Mouse (Mus musculus): ENCODE data around the gene Bcl2l1. TPM values are rescaled to one million over a fixed set of nuclear protein-coding genes. Genes with fewer than 3 reads are reported as not detected.
A peak's percentile ranks its signal among the peaks of the same experiment; 100 is the strongest.

The Bcl2l1 gene
- polyA plus RNA-seq, 1 experiment from 2014 or later = 120 TPM

DNA sequence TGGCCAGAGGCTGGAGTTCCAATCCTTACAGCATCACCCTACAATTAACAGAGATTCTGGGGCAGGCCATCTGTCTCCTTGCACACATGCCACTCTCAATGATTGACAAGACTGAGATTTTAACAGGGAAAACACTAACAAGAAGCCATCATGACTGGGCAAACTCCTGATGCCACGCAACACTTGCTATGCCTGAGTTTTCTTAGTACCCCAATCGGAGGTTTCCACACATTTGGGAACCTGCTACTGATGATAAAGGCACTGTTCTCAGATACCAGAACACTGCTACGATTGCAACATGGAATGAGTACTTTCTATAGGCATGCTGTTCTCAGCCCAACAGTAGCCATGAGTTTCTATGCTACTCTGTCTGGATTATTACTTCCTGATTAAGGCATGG, 5.0 kb downstream of the Bcl2l1 start:
- H3K4me1 ChIP-seq (replicated peaks; ENCODE audit: control insufficient read depth, insufficient read depth, low read length) = peaks cover 34% of the 10 kb centered on the region
- H3K9me3 ChIP-seq (ENCODE audit: control insufficient read depth, low read length) = no peaks in the 10 kb centered on the region
- H3K4me2 ChIP-seq (ENCODE audit: low read depth, low read length) = peak overlapping the region; percentile 76
- 77% methylated on average over 3 of the region's 3 CpGs for WGBS
- no peak overlapping the region for H3K9ac ChIP-seq (ENCODE audit: low read length)
- no peak overlapping the region for H3K27ac ChIP-seq (ENCODE audit: low read length)
- H3K27me3 ChIP-seq (ENCODE audit: control insufficient read depth, insufficient read depth, low read depth, low read length) = no peaks in the 10 kb centered on the region
- ATAC-seq (ENCODE audit: low read depth) = no peak
- H3K36me3 ChIP-seq (ENCODE audit: control insufficient read depth, insufficient read depth, low read length) = no peaks in the 10 kb centered on the region
- H3K4me3 ChIP-seq (ENCODE audit: low read length) = peak overlapping the region; percentile 74

GRCm38 (mm10) chr2:152825713-152826112, 5.8 kb downstream of the Bcl2l1 start:
- Histone ChIP-seq H3K27ac (ENCODE audit: low read length) (no peak overlapping the region), H3K4me2 (ENCODE audit: low read depth, low read length) (no peak overlapping the region), H3K36me3 (ENCODE audit: control insufficient read depth, insufficient read depth, low read length) (no peaks in the 10 kb centered on the region), H3K27me3 (ENCODE audit: control insufficient read depth, insufficient read depth, low read depth, low read length) (no peaks in the 10 kb centered on the region), H3K9ac (ENCODE audit: low read length) (no peak overlapping the region), H3K9me3 (ENCODE audit: control insufficient read depth, low read length) (no peaks in the 10 kb centered on the region), H3K4me1 (replicated peaks; ENCODE audit: control insufficient read depth, insufficient read depth, low read length) (peaks cover 42% of the 10 kb centered on the region), H3K4me3 (ENCODE audit: low read length) (no peak overlapping the region)
- WGBS = 74% methylated on average over 2 of the region's 2 CpGs
- ATAC-seq (ENCODE audit: low read depth) = no peak

DNA sequence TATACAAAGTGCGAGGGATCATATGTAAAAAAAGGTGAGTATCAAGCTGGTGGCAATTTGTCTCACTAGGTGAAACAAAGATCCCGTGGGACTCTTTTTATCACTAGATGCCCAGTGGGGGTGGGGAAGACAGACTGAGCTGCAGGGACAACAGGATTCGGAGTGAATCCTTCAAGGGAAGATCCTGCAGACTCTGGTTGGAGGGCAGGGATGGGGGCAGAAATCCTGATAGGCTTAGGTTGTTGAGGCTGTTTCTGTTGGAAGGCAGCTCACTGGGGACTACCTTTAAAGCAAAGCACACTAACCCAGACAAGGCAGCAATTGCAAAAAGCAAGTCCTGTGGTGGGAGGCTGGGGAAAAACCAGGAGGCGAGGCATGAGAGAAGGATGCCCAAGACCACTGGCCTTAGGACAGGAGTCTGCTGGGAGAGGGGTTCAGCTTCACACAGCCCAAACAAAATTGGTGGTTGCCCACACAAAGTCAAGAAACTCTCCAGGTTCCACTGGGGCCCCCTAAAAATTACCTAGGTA, 6.3 kb downstream of the Bcl2l1 start:
- Histone ChIP-seq H3K9ac (ENCODE audit: low read length) (no peak overlapping the region), H3K27ac (ENCODE audit: low read length) (no peak overlapping the region), H3K4me3 (ENCODE audit: low read length) (no peak overlapping the region), H3K9me3 (ENCODE audit: control insufficient read depth, low read length) (no peaks in the 10 kb centered on the region), H3K4me1 (replicated peaks; ENCODE audit: control insufficient read depth, insufficient read depth, low read length) (peaks cover 47% of the 10 kb centered on the region), H3K4me2 (ENCODE audit: low read depth, low read length) (no peak overlapping the region), H3K36me3 (ENCODE audit: control insufficient read depth, insufficient read depth, low read length) (no peaks in the 10 kb centered on the region), H3K27me3 (ENCODE audit: control insufficient read depth, insufficient read depth, low read depth, low read length) (no peaks in the 10 kb centered on the region)
- WGBS = 70% methylated on average over 4 of the region's 4 CpGs
- ATAC-seq (ENCODE audit: low read depth) = no peak

GRCm38 (mm10) chr2:152824438-152825167, 6.9 kb downstream of the Bcl2l1 start:
- H3K4me1 ChIP-seq (replicated peaks; ENCODE audit: control insufficient read depth, insufficient read depth, low read length) = peaks cover 50% of the 10 kb centered on the region
- H3K4me2 ChIP-seq (ENCODE audit: low read depth, low read length) = no peak overlapping the region
- H3K4me3 ChIP-seq (ENCODE audit: low read length) = no peak overlapping the region
- peaks cover 2% of the 10 kb centered on the region for H3K36me3 ChIP-seq (ENCODE audit: control insufficient read depth, insufficient read depth, low read length)
- 81% methylated on average over 3 of the region's 3 CpGs for WGBS
- H3K9ac ChIP-seq (ENCODE audit: low read length) = no peak overlapping the region
- H3K27ac ChIP-seq (ENCODE audit: low read length) = no peak overlapping the region
- no peaks in the 10 kb centered on the region for H3K9me3 ChIP-seq (ENCODE audit: control insufficient read depth, low read length)
- no peak for ATAC-seq (ENCODE audit: low read depth)
- no peaks in the 10 kb centered on the region for H3K27me3 ChIP-seq (ENCODE audit: control insufficient read depth, insufficient read depth, low read depth, low read length)

DNA sequence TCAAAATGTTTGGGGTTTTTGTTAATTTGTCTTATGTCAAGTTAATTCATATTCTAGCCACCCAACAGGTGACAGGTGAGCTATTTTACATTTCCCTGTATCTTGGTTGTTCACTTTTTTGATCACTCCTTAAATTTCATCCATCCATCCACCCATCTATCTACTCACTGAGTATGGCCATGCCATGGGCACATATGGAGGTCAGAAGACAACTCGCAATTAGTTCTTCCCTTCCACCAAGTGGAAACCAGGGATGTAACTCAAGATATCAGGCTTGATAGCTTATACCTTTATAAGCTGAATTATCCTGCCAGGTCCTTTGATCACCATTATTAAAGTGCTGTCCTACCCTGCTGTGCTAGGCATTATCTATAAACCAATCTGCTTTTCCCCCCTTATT, 7.8 kb downstream of the Bcl2l1 start:
- Histone ChIP-seq H3K4me3 (ENCODE audit: low read length) (no peak overlapping the region), H3K9me3 (ENCODE audit: control insufficient read depth, low read length) (no peaks in the 10 kb centered on the region), H3K9ac (ENCODE audit: low read length) (no peak overlapping the region), H3K27ac (ENCODE audit: low read length) (no peak overlapping the region), H3K4me2 (ENCODE audit: low read depth, low read length) (no peak overlapping the region), H3K36me3 (ENCODE audit: control insufficient read depth, insufficient read depth, low read length) (peaks cover 9% of the 10 kb centered on the region), H3K4me1 (replicated peaks; ENCODE audit: control insufficient read depth, insufficient read depth, low read length) (peaks cover 53% of the 10 kb centered on the region), H3K27me3 (ENCODE audit: control insufficient read depth, insufficient read depth, low read depth, low read length) (no peaks in the 10 kb centered on the region)
- 94% methylated on average over 1 of the region's 1 CpGs for WGBS
- ATAC-seq (ENCODE audit: low read depth) = no peak

GRCm38 (mm10) chr2:152821566-152821965, 10.0 kb downstream of the Bcl2l1 start:
- H3K4me2 ChIP-seq (ENCODE audit: low read depth, low read length) = 0 out of 2 replicates have a peak overlapping the region, but pooled peaks have one; percentile 28
- H3K27ac ChIP-seq (ENCODE audit: low read length) = peak overlapping the region; percentile 98
- H3K36me3 ChIP-seq (ENCODE audit: control insufficient read depth, insufficient read depth, low read length) = peaks cover 9% of the 10 kb centered on the region
- H3K4me1 ChIP-seq (replicated peaks; ENCODE audit: control insufficient read depth, insufficient read depth, low read length) = peaks cover 60% of the 10 kb centered on the region
- no peak overlapping the region for H3K9ac ChIP-seq (ENCODE audit: low read length)
- no peak for ATAC-seq (ENCODE audit: low read depth)
- H3K9me3 ChIP-seq (ENCODE audit: control insufficient read depth, low read length) = no peaks in the 10 kb centered on the region
- H3K4me3 ChIP-seq (ENCODE audit: low read length) = no peak overlapping the region
- H3K27me3 ChIP-seq (ENCODE audit: control insufficient read depth, insufficient read depth, low read depth, low read length) = no peaks in the 10 kb centered on the region

DNA sequence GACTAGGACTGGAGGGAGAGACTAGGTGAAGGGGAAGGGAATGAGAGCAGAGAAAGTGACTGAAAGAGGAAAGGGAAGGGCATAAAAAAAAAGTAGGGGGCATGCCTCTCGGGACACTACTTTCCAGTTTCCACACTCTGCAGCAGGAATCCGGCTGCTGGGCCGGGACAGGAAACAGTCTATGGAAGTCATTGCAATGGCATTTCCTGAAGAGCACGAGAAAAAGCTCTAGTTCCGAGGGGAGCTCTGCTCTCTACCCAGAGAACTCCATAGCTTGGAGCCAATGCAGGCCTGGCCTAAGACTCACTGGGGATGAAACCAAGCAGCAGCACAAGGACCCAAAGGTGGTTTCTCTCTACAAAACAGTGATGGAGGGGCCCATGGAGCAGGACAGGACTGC, 10.5 kb downstream of the Bcl2l1 start:
- no peak overlapping the region for H3K4me3 ChIP-seq (ENCODE audit: low read length)
- 11% methylated on average over 5 of the region's 5 CpGs for WGBS
- ATAC-seq (ENCODE audit: low read depth) = peak; percentile 65

DNA sequence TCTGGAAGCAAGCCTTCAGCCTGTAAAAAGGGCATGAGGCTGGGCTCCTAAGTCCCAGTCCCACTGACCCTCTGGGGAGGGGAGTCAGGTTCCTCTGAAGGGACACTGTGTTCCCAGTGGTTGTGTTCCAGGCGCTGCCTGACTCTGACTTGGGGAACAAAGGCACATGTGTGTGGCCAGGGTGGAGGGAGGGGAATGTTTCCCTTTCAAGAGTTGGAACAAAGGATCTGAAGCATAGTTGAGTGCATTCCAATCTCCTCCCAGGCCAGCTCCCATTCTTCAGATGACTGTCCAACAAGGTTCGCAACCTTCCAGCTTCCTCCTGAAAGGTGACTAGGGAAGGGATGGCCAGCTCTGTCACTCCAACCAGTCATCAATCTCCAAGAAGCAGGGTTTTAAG, 11.2 kb downstream of the Bcl2l1 start:
- peaks cover 9% of the 10 kb centered on the region for H3K36me3 ChIP-seq (ENCODE audit: control insufficient read depth, insufficient read depth, low read length)
- peaks cover 67% of the 10 kb centered on the region for H3K4me1 ChIP-seq (replicated peaks; ENCODE audit: control insufficient read depth, insufficient read depth, low read length)
- peak overlapping the region; percentile 27 for H3K9ac ChIP-seq (ENCODE audit: low read length)

More for the DNA sequence above, 10.5 kb downstream of the Bcl2l1 start:
- H3K4me1 ChIP-seq (replicated peaks; ENCODE audit: control insufficient read depth, insufficient read depth, low read length) = peaks cover 60% of the 10 kb centered on the region
- H3K27me3 ChIP-seq (ENCODE audit: control insufficient read depth, insufficient read depth, low read depth, low read length) = no peaks in the 10 kb centered on the region
- H3K36me3 ChIP-seq (ENCODE audit: control insufficient read depth, insufficient read depth, low read length) = peaks cover 9% of the 10 kb centered on the region
- no peaks in the 10 kb centered on the region for H3K9me3 ChIP-seq (ENCODE audit: control insufficient read depth, low read length)
- H3K27ac ChIP-seq (ENCODE audit: low read length) = peak overlapping the region; percentile 98
- peak overlapping the region; percentile 12; the same call in 1 of the 2 replicates for H3K9ac ChIP-seq (ENCODE audit: low read length)
- H3K4me2 ChIP-seq (ENCODE audit: low read depth, low read length) = peak overlapping the region; percentile 28

GRCm38 (mm10) chr2:152819926-152820325, 11.6 kb downstream of the Bcl2l1 start:
- Histone ChIP-seq H3K27me3 (ENCODE audit: control insufficient read depth, insufficient read depth, low read depth, low read length) (no peaks in the 10 kb centered on the region), H3K36me3 (ENCODE audit: control insufficient read depth, insufficient read depth, low read length) (peaks cover 9% of the 10 kb centered on the region), H3K9ac (ENCODE audit: low read length) (peak overlapping the region; percentile 27), H3K4me3 (ENCODE audit: low read length) (no peak overlapping the region), H3K9me3 (ENCODE audit: control insufficient read depth, low read length) (no peaks in the 10 kb centered on the region), H3K4me2 (ENCODE audit: low read depth, low read length) (peak overlapping the region; percentile 28), H3K27ac (ENCODE audit: low read length) (peak overlapping the region; percentile 98), H3K4me1 (replicated peaks; ENCODE audit: control insufficient read depth, insufficient read depth, low read length) (peaks cover 68% of the 10 kb centered on the region)
- WGBS = 66% methylated on average over 4 of the region's 4 CpGs
- peak; percentile 27 for ATAC-seq (ENCODE audit: low read depth)

More for the DNA sequence above, 11.2 kb downstream of the Bcl2l1 start:
- H3K9me3 ChIP-seq (ENCODE audit: control insufficient read depth, low read length) = no peaks in the 10 kb centered on the region
- WGBS = 37% methylated on average over 2 of the region's 2 CpGs
- peak overlapping the region; percentile 98 for H3K27ac ChIP-seq (ENCODE audit: low read length)
- ATAC-seq (ENCODE audit: low read depth) = peak; percentile 82
- H3K27me3 ChIP-seq (ENCODE audit: control insufficient read depth, insufficient read depth, low read depth, low read length) = no peaks in the 10 kb centered on the region
- peak overlapping the region; percentile 28 for H3K4me2 ChIP-seq (ENCODE audit: low read depth, low read length)
- H3K4me3 ChIP-seq (ENCODE audit: low read length) = no peak overlapping the region; the same call in 1 of the 2 replicates
